In the genomic region with DNA sequence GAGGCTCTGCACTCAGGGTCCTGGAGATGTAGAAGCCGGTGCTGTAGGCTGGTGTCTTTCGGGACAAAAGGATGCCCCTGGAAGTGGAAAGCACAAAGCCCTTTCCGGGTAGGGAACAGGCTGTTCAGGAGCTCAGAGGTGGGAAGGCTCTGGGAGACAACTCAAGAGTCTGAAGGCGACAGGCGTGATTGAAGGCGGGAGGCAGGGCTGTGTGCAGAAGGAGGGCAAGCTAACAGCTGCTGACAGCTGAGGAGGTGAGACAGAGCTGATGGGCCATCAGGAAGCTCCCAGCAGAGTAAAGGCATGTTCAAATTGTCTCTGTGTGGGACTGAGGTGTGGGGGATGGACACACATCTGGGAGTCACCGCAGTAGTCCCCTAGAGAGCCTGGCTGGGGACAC, we compare ENCODE assay signal across 12 mouse cellular contexts. TPM values are rescaled to one million over a fixed set of nuclear protein-coding genes. Genes with fewer than 3 reads are reported as not detected.
DNase-seq lines count a peak whose midpoint lies in the region; ATAC-seq and TF ChIP-seq lines count a peak whose summit lies in the region.
"Had no signal": no experiment of that assay in that cellular context is flagged by ENCODE, and none has a peak within 500 bp of the region (broad histone marks: within the 10 kb centered on the region; RNA-seq: fewer than 3 reads in every experiment).

No protein-coding gene starts in this region.

- 0 out of 2 replicates have a peak overlapping the region, but pooled peaks have one; percentile 100 for H3K4me2 ChIP-seq in forebrain, embryonic 12.5 days
- H3K4me2 ChIP-seq in hindbrain, embryonic 14.5 days (replicated peaks): peak overlapping the region; percentile 99
- H3K4me2 ChIP-seq in hindbrain, embryonic 11.5 days (replicated peaks; ENCODE audit: low read depth, low read length): no peak overlapping the region
- 0 out of 2 replicates have a peak overlapping the region, but pooled peaks have one; percentile 99 for H3K4me2 ChIP-seq in stomach, embryonic 14.5 days (replicated peaks; ENCODE audit: low read depth, low read length)
- no peak overlapping the region for H3K4me2 ChIP-seq in stomach, postnatal 0 days (replicated peaks; ENCODE audit: low read depth)
- no peak overlapping the region for H3K4me2 ChIP-seq in liver, embryonic 11.5 days
- H3K4me2 ChIP-seq: liver, embryonic 12.5 days had no signal

- no peak overlapping the region for H3K4me3 ChIP-seq in forebrain, embryonic 12.5 days (replicated peaks)
- H3K4me3 ChIP-seq in forebrain, embryonic 10.5 days: no peak overlapping the region; the same call in 1 of the 2 replicates
- H3K4me3 ChIP-seq in hindbrain, embryonic 14.5 days (replicated peaks; ENCODE audit: low read length): no peak overlapping the region
- H3K4me3 ChIP-seq in hindbrain, embryonic 11.5 days (ENCODE audit: low read depth, low read length): no peak overlapping the region
- H3K4me3 ChIP-seq in stomach, embryonic 14.5 days (ENCODE audit: low read depth, low read length): no peak overlapping the region
- H3K4me3 ChIP-seq in stomach, postnatal 0 days (ENCODE audit: low read depth, low read length): no peak overlapping the region
- H3K4me3 ChIP-seq in liver, embryonic 11.5 days (ENCODE audit: low read depth, low read length): no peak overlapping the region
- H3K4me3 ChIP-seq: liver, embryonic 12.5 days had no signal

- no peak for TF ChIP-seq CTCF in stomach, postnatal 0 days (IDR thresholded peaks at IDR 0.05; ENCODE audit: low read depth)

- no peak overlapping the region for H3K9ac ChIP-seq in forebrain, embryonic 12.5 days
- no peak overlapping the region for H3K9ac ChIP-seq in hindbrain, embryonic 14.5 days
- no peak overlapping the region for H3K9ac ChIP-seq in hindbrain, embryonic 11.5 days (ENCODE audit: low read depth, low read length)
- no peak overlapping the region for H3K9ac ChIP-seq in stomach, embryonic 14.5 days (replicated peaks; ENCODE audit: low read depth, low read length)
- no peak overlapping the region for H3K9ac ChIP-seq in stomach, postnatal 0 days (ENCODE audit: low read length)
- no peak overlapping the region for H3K9ac ChIP-seq in liver, embryonic 11.5 days (ENCODE audit: low read depth, low read length)
- H3K9ac ChIP-seq: liver, embryonic 12.5 days had no signal

- no peak overlapping the region for H3K27ac ChIP-seq in forebrain, embryonic 12.5 days
- no peak overlapping the region for H3K27ac ChIP-seq in forebrain, embryonic 10.5 days
- no peak overlapping the region for H3K27ac ChIP-seq in hindbrain, embryonic 14.5 days
- H3K27ac ChIP-seq in hindbrain, embryonic 11.5 days (ENCODE audit: low read depth, low read length): no peak overlapping the region
- H3K27ac ChIP-seq in stomach, embryonic 14.5 days (ENCODE audit: low read length): no peak overlapping the region
- no peak overlapping the region for H3K27ac ChIP-seq in stomach, postnatal 0 days (replicated peaks)
- no peak overlapping the region for H3K27ac ChIP-seq in liver, embryonic 11.5 days (ENCODE audit: low read depth, low read length)
- H3K27ac ChIP-seq: liver, embryonic 12.5 days had no signal

- peaks cover 27% of the 10 kb centered on the region for H3K4me1 ChIP-seq in forebrain, embryonic 12.5 days
- peaks cover 49% of the 10 kb centered on the region for H3K4me1 ChIP-seq in forebrain, embryonic 10.5 days
- peaks cover 17% of the 10 kb centered on the region for H3K4me1 ChIP-seq in hindbrain, embryonic 14.5 days (replicated peaks; ENCODE audit: control insufficient read depth, insufficient read depth, low read length)
- peaks cover 9% of the 10 kb centered on the region for H3K4me1 ChIP-seq in hindbrain, embryonic 11.5 days (replicated peaks; ENCODE audit: control insufficient read depth, insufficient read depth, low read length)
- H3K4me1 ChIP-seq in stomach, embryonic 14.5 days (ENCODE audit: control insufficient read depth, insufficient read depth, low read length): peaks cover 15% of the 10 kb centered on the region; the same call in 1 of the 2 replicates
- no peaks in the 10 kb centered on the region; the same call in 1 of the 2 replicates for H3K4me1 ChIP-seq in stomach, postnatal 0 days (replicated peaks; ENCODE audit: control insufficient read depth, insufficient read depth)
- H3K4me1 ChIP-seq in liver, embryonic 11.5 days (replicated peaks; ENCODE audit: control insufficient read depth, insufficient read depth, low read length): peaks cover 4% of the 10 kb centered on the region

- DNase-seq in forebrain, embryonic 10.5 days (ENCODE audit: extremely low spot score, low spot score): no peak
- DNase-seq in hindbrain, embryonic 14.5 days (ENCODE audit: low spot score): no peak
- no peak for DNase-seq in hindbrain, embryonic 11.5 days (ENCODE audit: low spot score)
- DNase-seq in stomach, postnatal 0 days (ENCODE audit: low spot score): no peak
- DNase-seq in liver, embryonic 11.5 days (ENCODE audit: low spot score): no peak
- DNase-seq in adrenal gland, postnatal 14 days: no peak
- DNase-seq: cerebellum, adult 2 months; kidney, postnatal 10 days; lung, postnatal 36 days had no signal

- WGBS in forebrain, embryonic 12.5 days: 78% methylated on average over 7 of the region's 7 CpGs
- WGBS in forebrain, embryonic 10.5 days: 76% methylated on average over 7 of the region's 7 CpGs
- 70% methylated on average over 7 of the region's 7 CpGs for WGBS in hindbrain, embryonic 14.5 days
- 66% methylated on average over 7 of the region's 7 CpGs for WGBS in hindbrain, embryonic 11.5 days
- 59% methylated on average over 7 of the region's 7 CpGs for WGBS in stomach, embryonic 14.5 days
- 74% methylated on average over 7 of the region's 7 CpGs for WGBS in stomach, postnatal 0 days
- 52% methylated on average over 7 of the region's 7 CpGs for WGBS in liver, embryonic 11.5 days

- no peak for TF ChIP-seq EP300 in stomach, postnatal 0 days (optimal IDR thresholded peaks at IDR 0.05)

- no peaks in the 10 kb centered on the region for H3K9me3 ChIP-seq in forebrain, embryonic 12.5 days
- no peaks in the 10 kb centered on the region for H3K9me3 ChIP-seq in forebrain, embryonic 10.5 days
- no peaks in the 10 kb centered on the region for H3K9me3 ChIP-seq in hindbrain, embryonic 14.5 days (ENCODE audit: control insufficient read depth, low read length)
- H3K9me3 ChIP-seq in hindbrain, embryonic 11.5 days (ENCODE audit: control insufficient read depth, low read length): no peaks in the 10 kb centered on the region
- H3K9me3 ChIP-seq in stomach, embryonic 14.5 days (ENCODE audit: control insufficient read depth, low read depth, low read length): no peaks in the 10 kb centered on the region
- H3K9me3 ChIP-seq in stomach, postnatal 0 days (ENCODE audit: control insufficient read depth, low read length): no peaks in the 10 kb centered on the region
- no peaks in the 10 kb centered on the region for H3K9me3 ChIP-seq in liver, embryonic 11.5 days (ENCODE audit: control insufficient read depth, low read length)
- H3K9me3 ChIP-seq: liver, embryonic 12.5 days had no signal

- ATAC-seq in forebrain, embryonic 12.5 days (ENCODE audit: low FRiP score): no peak
- no peak for ATAC-seq in hindbrain, embryonic 14.5 days (ENCODE audit: low FRiP score)
- ATAC-seq in hindbrain, embryonic 11.5 days (ENCODE audit: low FRiP score): no peak
- no peak for ATAC-seq in stomach, embryonic 14.5 days (ENCODE audit: insufficient number of reproducible peaks, insufficient read depth, low FRiP score, low read depth)
- ATAC-seq in stomach, postnatal 0 days (ENCODE audit: low FRiP score, low TSS enrichment): no peak
- ATAC-seq in liver, embryonic 11.5 days (replicated peaks; ENCODE audit: low FRiP score): no peak
- ATAC-seq: liver, embryonic 12.5 days had no signal

- H3K27me3 ChIP-seq in forebrain, embryonic 12.5 days: peaks cover 63% of the 10 kb centered on the region
- H3K27me3 ChIP-seq in forebrain, embryonic 10.5 days (ENCODE audit: poor library complexity, severe bottlenecking): peaks cover 78% of the 10 kb centered on the region
- peaks cover 21% of the 10 kb centered on the region; the same call in 1 of the 2 replicates for H3K27me3 ChIP-seq in hindbrain, embryonic 14.5 days (ENCODE audit: control insufficient read depth, insufficient read depth, low read length)
- peaks cover 15% of the 10 kb centered on the region for H3K27me3 ChIP-seq in hindbrain, embryonic 11.5 days (ENCODE audit: control insufficient read depth, insufficient read depth, low read length)
- H3K27me3 ChIP-seq in stomach, embryonic 14.5 days (ENCODE audit: control insufficient read depth, insufficient read depth, low read length): no peaks in the 10 kb centered on the region
- no peaks in the 10 kb centered on the region; the same call in 1 of the 2 replicates for H3K27me3 ChIP-seq in stomach, postnatal 0 days (ENCODE audit: control insufficient read depth, insufficient read depth, low read length)
- H3K27me3 ChIP-seq in liver, embryonic 11.5 days (replicated peaks; ENCODE audit: control insufficient read depth, insufficient read depth, low read length): peaks cover 68% of the 10 kb centered on the region

- H3K36me3 ChIP-seq in forebrain, embryonic 12.5 days (replicated peaks): no peaks in the 10 kb centered on the region
- H3K36me3 ChIP-seq in forebrain, embryonic 10.5 days (replicated peaks): no peaks in the 10 kb centered on the region
- H3K36me3 ChIP-seq in hindbrain, embryonic 14.5 days (replicated peaks; ENCODE audit: control insufficient read depth, insufficient read depth): no peaks in the 10 kb centered on the region
- no peaks in the 10 kb centered on the region for H3K36me3 ChIP-seq in hindbrain, embryonic 11.5 days (ENCODE audit: control insufficient read depth, insufficient read depth, low read length)
- no peaks in the 10 kb centered on the region for H3K36me3 ChIP-seq in stomach, embryonic 14.5 days (ENCODE audit: control insufficient read depth, insufficient read depth, low read length)
- H3K36me3 ChIP-seq in stomach, postnatal 0 days (ENCODE audit: control insufficient read depth, insufficient read depth, low read length): no peaks in the 10 kb centered on the region
- H3K36me3 ChIP-seq in liver, embryonic 11.5 days (ENCODE audit: control insufficient read depth, insufficient read depth, low read length): no peaks in the 10 kb centered on the region
- H3K36me3 ChIP-seq: liver, embryonic 12.5 days had no signal

RNA-seq across cellular contexts. Expression of a gene that starts 1.9 kb away (rescaled TPM):
- 9.9 and 10.7 TPM in 2 replicates for polyA plus RNA-seq in forebrain, embryonic 12.5 days (2016; fragmentation: Nextera tagmentation; extraction: Ambion mirVana)
- polyA plus RNA-seq in forebrain, embryonic 10.5 days (2016; fragmentation: Nextera tagmentation; extraction: Ambion mirVana): 5.3 and 6.2 TPM in 2 replicates
- 38.1 and 42.8 TPM in 2 replicates for polyA plus RNA-seq in hindbrain, embryonic 14.5 days (2014; fragmentation: Nextera tagmentation; extraction: Ambion mirVana)
- polyA plus RNA-seq in hindbrain, embryonic 11.5 days (2014; fragmentation: Nextera tagmentation; extraction: Ambion mirVana): 3.7 and 4.2 TPM in 2 replicates
- polyA plus RNA-seq in stomach, embryonic 14.5 days (2014; fragmentation: Nextera tagmentation; extraction: Ambion mirVana): 12.2 and 15.0 TPM in 2 replicates
- polyA plus RNA-seq in stomach, postnatal 0 days (2015; fragmentation: Nextera tagmentation; extraction: Ambion mirVana): 4.8 and 5.3 TPM in 2 replicates
- 0.93 and 1.1 TPM in 2 replicates for polyA plus RNA-seq in liver, embryonic 11.5 days (2014; fragmentation: Nextera tagmentation; extraction: Ambion mirVana)
- 0.52 and 0.83 TPM in 2 replicates for total RNA-seq in adrenal gland, postnatal 14 days (2021)

RNA-seq across cellular contexts. Expression of a gene that starts 27.9 kb away (rescaled TPM):
- 139 and 142 TPM in 2 replicates for polyA plus RNA-seq in forebrain, embryonic 12.5 days (2016; fragmentation: Nextera tagmentation; extraction: Ambion mirVana)
- 230 and 235 TPM in 2 replicates for polyA plus RNA-seq in forebrain, embryonic 10.5 days (2016; fragmentation: Nextera tagmentation; extraction: Ambion mirVana)
- polyA plus RNA-seq in hindbrain, embryonic 14.5 days (2014; fragmentation: Nextera tagmentation; extraction: Ambion mirVana): 101 TPM in 2 replicates
- polyA plus RNA-seq in hindbrain, embryonic 11.5 days (2014; fragmentation: Nextera tagmentation; extraction: Ambion mirVana): 128 and 142 TPM in 2 replicates
- 134 and 137 TPM in 2 replicates for polyA plus RNA-seq in stomach, embryonic 14.5 days (2014; fragmentation: Nextera tagmentation; extraction: Ambion mirVana)
- polyA plus RNA-seq in stomach, postnatal 0 days (2015; fragmentation: Nextera tagmentation; extraction: Ambion mirVana): 64.6 and 65.9 TPM in 2 replicates
- polyA plus RNA-seq in liver, embryonic 11.5 days (2014; fragmentation: Nextera tagmentation; extraction: Ambion mirVana): 200 and 201 TPM in 2 replicates
- total RNA-seq in adrenal gland, postnatal 14 days (2021): 26.0 and 26.4 TPM in 2 replicates

RNA-seq across cellular contexts. Expression of a gene that starts 32.5 kb away (rescaled TPM):
- polyA plus RNA-seq in forebrain, embryonic 12.5 days (2016; fragmentation: Nextera tagmentation; extraction: Ambion mirVana): 65.0 and 65.2 TPM in 2 replicates
- polyA plus RNA-seq in forebrain, embryonic 10.5 days (2016; fragmentation: Nextera tagmentation; extraction: Ambion mirVana): 54.6 and 56.6 TPM in 2 replicates
- polyA plus RNA-seq in hindbrain, embryonic 14.5 days (2014; fragmentation: Nextera tagmentation; extraction: Ambion mirVana): 126 and 131 TPM in 2 replicates
- polyA plus RNA-seq in hindbrain, embryonic 11.5 days (2014; fragmentation: Nextera tagmentation; extraction: Ambion mirVana): 75.5 and 79.4 TPM in 2 replicates
- 79.5 and 80.8 TPM in 2 replicates for polyA plus RNA-seq in stomach, embryonic 14.5 days (2014; fragmentation: Nextera tagmentation; extraction: Ambion mirVana)
- 91.2 and 97.2 TPM in 2 replicates for polyA plus RNA-seq in stomach, postnatal 0 days (2015; fragmentation: Nextera tagmentation; extraction: Ambion mirVana)
- polyA plus RNA-seq in liver, embryonic 11.5 days (2014; fragmentation: Nextera tagmentation; extraction: Ambion mirVana): 70.9 and 72.7 TPM in 2 replicates
- 135 and 139 TPM in 2 replicates for total RNA-seq in adrenal gland, postnatal 14 days (2021)

Comparison
In these comparisons a context has a peak if more than half of its experiments do, and no peak if none do; other contexts are left out.
1. H3K4me2 ChIP-seq: peak in forebrain, embryonic 12.5 days (single experiment), hindbrain, embryonic 14.5 days (single experiment) and stomach, embryonic 14.5 days (single experiment); none in hindbrain, embryonic 11.5 days (single experiment), stomach, postnatal 0 days (single experiment) and liver, embryonic 11.5 days (single experiment).